Mouse (Mus musculus) yolk sac, embryonic 10.5 days (tissue): Measurements from ENCODE around the gene Cltb.
"Not testable (repeated sequence)": the region's sequence is repeated elsewhere in the genome, so short reads cannot be mapped to it uniquely, and the experiment has no call there.

Experiments
- DNase-seq: peaks from one replicate; pipeline ENCODE4 v3.0.0-alpha.2; 2017; ENCODE audit warnings: low spot score

Gene Cltb

GRCm38 (mm10) chr13:54610972-54611754, at the start of gene Cltb:
TSS of gene Cltb (minus strand) at chr13:54611344.
- DNase-seq, result peak; percentile 81

- DNase-seq, result peak; percentile 32
These were observed 49.7 kb upstream of the Cltb start for GRCm38 (mm10) chr13:54660877-54661276.

- DNase-seq, result no peak
These were observed 39.3 kb upstream of the Cltb start for GRCm38 (mm10) chr13:54650461-54650860.

GRCm38 (mm10) chr13:54635011-54635410, 23.9 kb upstream of the Cltb start:
- no peak for DNase-seq

GRCm38 (mm10) chr13:54632731-54633277, 21.7 kb upstream of the Cltb start:
- peak; percentile 50 for DNase-seq

GRCm38 (mm10) chr13:54629128-54629527, 18.0 kb upstream of the Cltb start:
- no peak for DNase-seq

- DNase-seq, result no peak
These were observed 10.9 kb upstream of the Cltb start for GRCm38 (mm10) chr13:54621960-54622521.

GRCm38 (mm10) chr13:54621155-54621932, 10.2 kb upstream of the Cltb start, which contains the start of gene Faf2:
TSS of gene Faf2 (plus strand) at chr13:54621784.
- peak; percentile 95 for DNase-seq

GRCm38 (mm10) chr13:54616998-54617397, 5.9 kb upstream of the Cltb start:
- no peak for DNase-seq

GRCm38 (mm10) chr13:54616307-54616706, 5.2 kb upstream of the Cltb start:
- no peak for DNase-seq

- not testable (repeated sequence) for DNase-seq
These were observed 2.0 kb upstream of the Cltb start for GRCm38 (mm10) chr13:54613141-54613540.

- no peak for DNase-seq
These were observed 552 bp downstream of the Cltb start for GRCm38 (mm10) chr13:54610613-54610971.

- DNase-seq, result no peak
These were observed 1.8 kb downstream of the Cltb start for GRCm38 (mm10) chr13:54609301-54609700.

- DNase-seq, result no peak
These were observed 2.5 kb downstream of the Cltb start for GRCm38 (mm10) chr13:54608666-54609065.

- DNase-seq, result no peak
These were observed 3.1 kb downstream of the Cltb start for GRCm38 (mm10) chr13:54608002-54608401.

- no peak for DNase-seq
These were observed 3.9 kb downstream of the Cltb start for GRCm38 (mm10) chr13:54607204-54607603.

- no peak for DNase-seq
These were observed 5.7 kb downstream of the Cltb start for GRCm38 (mm10) chr13:54605426-54605825.

GRCm38 (mm10) chr13:54604221-54604620, 6.9 kb downstream of the Cltb start:
- DNase-seq, result no peak

- DNase-seq, result no peak
These were observed 7.6 kb downstream of the Cltb start for GRCm38 (mm10) chr13:54603501-54603900.

GRCm38 (mm10) chr13:54602639-54603111, 8.5 kb downstream of the Cltb start:
- DNase-seq, result no peak

- no peak for DNase-seq
These were observed 12.5 kb downstream of the Cltb start for GRCm38 (mm10) chr13:54598622-54599143.

- peak; percentile 40 for DNase-seq
These were observed 14.3 kb downstream of the Cltb start for GRCm38 (mm10) chr13:54596870-54597269.
